Mouse (Mus musculus) liver, adult 2 months (tissue): ENCODE measurements at regions not wholly inside any gene's neighbourhood (a gene's known extent, or its start where the extent isn't known, plus 50 kb on each side); places are given as distances from the start of the nearest gene placed in this dataset.

Source experiments
- DNase-seq: peaks from one replicate; pipeline ENCODE4 v3.0.0-alpha.2; 2011; ENCODE audit warnings: low read depth, low spot score; ENCODE audit errors: extremely low read depth
- H3K27ac ChIP-seq: fragments of 200-500 bp; replicated peaks from 2 replicates; pipeline ENCODE4 v1.5.1; 2012; ENCODE audit warnings: low read depth, mild to moderate bottlenecking, control low read depth, inconsistent platforms, low read length; ENCODE audit not compliant: insufficient read depth
- H3K27me3 ChIP-seq: fragments of 200-500 bp; 2 replicates; pipeline ENCODE4 v1.6.1; 2012; ENCODE audit warnings: mild to moderate bottlenecking, moderate library complexity, low read length, inconsistent platforms; ENCODE audit not compliant: control insufficient read depth, insufficient read depth
- H3K36me3 ChIP-seq: fragments of 200-500 bp; 2 replicates; pipeline ENCODE4 v1.6.1; 2012; ENCODE audit warnings: low read length, inconsistent platforms; ENCODE audit not compliant: control insufficient read depth, insufficient read depth
- H3K4me1 ChIP-seq: fragments of 200-500 bp; 2 replicates; pipeline ENCODE4 v1.6.1; 2011; ENCODE audit warnings: low read length; ENCODE audit not compliant: control insufficient read depth, insufficient read depth
- H3K4me3 ChIP-seq: fragments of 200-500 bp; 2 replicates; pipeline ENCODE4 v1.5.1; 2011; ENCODE audit warnings: low read depth, mild to moderate bottlenecking, control low read depth, low read length, moderate library complexity; ENCODE audit not compliant: insufficient read depth
- H3K79me2 ChIP-seq: fragments of 200-500 bp; 2 replicates; pipeline ENCODE4 v1.6.1; 2012; ENCODE audit warnings: inconsistent platforms, mild to moderate bottlenecking, low read length, moderate library complexity; ENCODE audit not compliant: control insufficient read depth, insufficient read depth
- H3K9ac ChIP-seq: fragments of 200-500 bp; 2 replicates; pipeline ENCODE4 v1.6.1; 2012; ENCODE audit warnings: low read depth, mild to moderate bottlenecking, control low read depth, inconsistent platforms, low read length
- CTCF ChIP-seq: fragments of 200-500 bp; IDR thresholded peaks from 2 replicates; pipeline ENCODE4 v1.5.1; 2011; ENCODE audit warnings: low read depth, low read length, control low read depth
- POLR2A ChIP-seq: fragments of 200-500 bp; IDR thresholded peaks from 2 replicates; pipeline ENCODE4 v1.6.1; 2011; ENCODE audit warnings: low read length, control low read depth; ENCODE audit not compliant: insufficient read depth; ENCODE audit errors: extremely low read depth
- WGBS: fragments of 180-500 bp; shearing (Covaris S2); methylation state at CpG from one replicate; pipeline ENCODE4 v1.1.7; 2018; 5-methylcytosine and 5-hydroxymethylcytosine counted together

- 55% methylated on average over 4 of the region's 4 CpGs for WGBS
- Histone ChIP-seq H3K9ac (no peak overlapping the region), H3K27ac (no peak overlapping the region), H3K4me1 (no peaks in the 10 kb centered on the region), H3K36me3 (no peaks in the 10 kb centered on the region), H3K27me3 (no peaks in the 10 kb centered on the region), H3K4me3 (no peak overlapping the region), H3K79me2 (no peaks in the 10 kb centered on the region)
- DNase-seq = no peak
- TF ChIP-seq POLR2A = no peak
- no peak for TF ChIP-seq CTCF
Measured at GRCm38 (mm10) chr13:11348502-11348849, 758.3 kb downstream of the Ryr2 start.

- H3K4me3 ChIP-seq = no peak overlapping the region
- H3K27ac ChIP-seq = no peak overlapping the region
- WGBS = 66% methylated on average over 6 of the region's 6 CpGs
- H3K79me2 ChIP-seq = no peaks in the 10 kb centered on the region
- TF ChIP-seq CTCF (no peak), POLR2A (no peak)
- H3K4me1 ChIP-seq = no peaks in the 10 kb centered on the region
- H3K36me3 ChIP-seq = no peaks in the 10 kb centered on the region
- DNase-seq = no peak
- no peak overlapping the region for H3K9ac ChIP-seq
- no peaks in the 10 kb centered on the region for H3K27me3 ChIP-seq
Measured at GRCm38 (mm10) chr13:11347787-11348501, 758.8 kb downstream of the Ryr2 start.

GRCm38 (mm10) chr13:11344500-11344899, 762.2 kb downstream of the Ryr2 start:
- Histone ChIP-seq H3K4me3 (no peak overlapping the region), H3K79me2 (no peaks in the 10 kb centered on the region), H3K27me3 (no peaks in the 10 kb centered on the region), H3K27ac (no peak overlapping the region), H3K36me3 (no peaks in the 10 kb centered on the region), H3K9ac (no peak overlapping the region), H3K4me1 (no peaks in the 10 kb centered on the region)
- WGBS = 82% methylated on average over 2 of the region's 2 CpGs
- DNase-seq = no peak
- TF ChIP-seq CTCF (no peak), POLR2A (no peak)

- H3K79me2 ChIP-seq = no peaks in the 10 kb centered on the region
Measured at GRCm38 (mm10) chr13:11338297-11338616, 768.5 kb downstream of the Ryr2 start.

GRCm38 (mm10) chr13:11337610-11338296, 769.0 kb downstream of the Ryr2 start:
- Histone ChIP-seq H3K4me1 (no peaks in the 10 kb centered on the region), H3K79me2 (no peaks in the 10 kb centered on the region), H3K36me3 (no peaks in the 10 kb centered on the region), H3K4me3 (no peak overlapping the region), H3K9ac (no peak overlapping the region), H3K27me3 (no peaks in the 10 kb centered on the region), H3K27ac (no peak overlapping the region)
- TF ChIP-seq POLR2A (no peak), CTCF (no peak)
- 36% methylated on average over 4 of the region's 4 CpGs for WGBS
- no peak for DNase-seq

More at GRCm38 (mm10) chr13:11338297-11338616, 768.5 kb downstream of the Ryr2 start:
- DNase-seq = no peak
- Histone ChIP-seq H3K4me1 (no peaks in the 10 kb centered on the region), H3K27ac (no peak overlapping the region), H3K4me3 (no peak overlapping the region), H3K9ac (no peak overlapping the region), H3K27me3 (no peaks in the 10 kb centered on the region), H3K36me3 (no peaks in the 10 kb centered on the region)
- WGBS = 71% methylated on average over 9 of the region's 9 CpGs
- no peak for TF ChIP-seq CTCF
- no peak for TF ChIP-seq POLR2A

- no peaks in the 10 kb centered on the region for H3K36me3 ChIP-seq
- H3K9ac ChIP-seq = no peak overlapping the region
- TF ChIP-seq CTCF (no peak), POLR2A (no peak)
- WGBS = 72% methylated on average over 3 of the region's 3 CpGs
- no peak overlapping the region for H3K4me3 ChIP-seq
- H3K27ac ChIP-seq = no peak overlapping the region
- no peaks in the 10 kb centered on the region for H3K4me1 ChIP-seq
- H3K27me3 ChIP-seq = no peaks in the 10 kb centered on the region
- no peak for DNase-seq
- no peaks in the 10 kb centered on the region for H3K79me2 ChIP-seq
Measured at GRCm38 (mm10) chr13:11336958-11337357, 769.8 kb downstream of the Ryr2 start.
